Mouse (Mus musculus) Muller cell, postnatal 12 days (primary cell): ENCODE results near the gene Ccdc33.

Source experiments
- DNase-seq: peaks from one replicate; pipeline ENCODE4 v3.0.0-alpha.2; 2015; ENCODE audit errors: inconsistent ontology term

Gene Ccdc33

DNA sequence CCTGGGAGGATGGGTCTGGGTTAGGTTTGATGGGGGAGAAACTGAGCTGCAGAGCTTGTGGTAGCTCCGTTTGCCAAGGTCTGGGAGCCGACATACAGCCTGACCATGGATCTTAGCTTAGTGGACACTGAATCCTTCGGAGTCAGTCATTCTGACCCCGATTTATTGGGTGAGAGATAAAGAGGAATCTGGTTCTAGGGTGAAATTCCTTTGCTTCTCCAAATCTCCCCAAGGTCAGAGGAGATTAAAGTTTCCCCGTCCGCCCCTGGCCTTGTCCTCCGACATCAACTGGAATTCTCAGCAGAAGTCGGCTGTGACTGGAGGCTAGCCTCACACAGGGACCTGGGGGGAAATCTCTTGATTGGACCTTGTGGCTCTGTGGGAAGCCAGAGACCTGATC, 107.1 kb downstream of the Ccdc33 start:
- DNase-seq, result no peak

DNA sequence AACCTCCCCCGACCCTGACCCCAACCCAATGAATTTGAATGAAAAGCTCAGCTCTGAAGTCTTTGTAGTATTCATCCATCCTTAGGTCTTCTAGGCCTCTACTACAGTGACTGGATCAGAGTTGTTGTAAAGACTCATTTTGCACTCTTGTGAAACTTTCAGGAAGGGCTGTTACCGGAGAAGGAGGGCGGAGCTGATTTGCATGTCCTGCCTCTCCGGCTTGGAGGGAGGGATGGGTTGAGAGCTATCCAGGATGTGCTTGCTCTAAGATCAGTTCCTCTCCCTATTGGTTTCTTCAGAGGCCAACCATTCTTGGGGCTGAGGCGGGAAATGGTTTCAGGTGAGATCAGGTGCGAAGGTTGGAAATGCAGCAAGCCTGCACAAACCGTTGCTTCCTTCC, 107.6 kb downstream of the Ccdc33 start:
- no peak for DNase-seq

DNA sequence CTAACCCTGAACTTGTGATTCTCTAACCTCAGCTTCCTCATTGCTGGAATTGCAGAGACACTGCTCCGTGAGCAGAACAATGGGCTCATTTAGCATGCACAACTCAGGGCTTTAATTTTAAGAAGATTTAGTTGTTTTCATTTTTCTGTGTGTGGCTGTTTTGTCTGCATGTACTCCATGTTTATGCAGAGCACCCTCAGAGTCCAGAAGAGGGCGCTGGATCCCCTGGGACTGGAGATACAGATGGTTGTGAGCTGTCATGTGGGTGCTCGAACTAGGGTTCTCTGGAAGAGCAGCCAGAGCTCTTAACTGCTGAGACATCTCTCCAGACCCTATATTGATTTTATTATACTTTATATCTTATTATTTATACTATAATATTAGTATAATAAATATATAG, 109.0 kb downstream of the Ccdc33 start:
- peak; percentile 26 for DNase-seq

DNA sequence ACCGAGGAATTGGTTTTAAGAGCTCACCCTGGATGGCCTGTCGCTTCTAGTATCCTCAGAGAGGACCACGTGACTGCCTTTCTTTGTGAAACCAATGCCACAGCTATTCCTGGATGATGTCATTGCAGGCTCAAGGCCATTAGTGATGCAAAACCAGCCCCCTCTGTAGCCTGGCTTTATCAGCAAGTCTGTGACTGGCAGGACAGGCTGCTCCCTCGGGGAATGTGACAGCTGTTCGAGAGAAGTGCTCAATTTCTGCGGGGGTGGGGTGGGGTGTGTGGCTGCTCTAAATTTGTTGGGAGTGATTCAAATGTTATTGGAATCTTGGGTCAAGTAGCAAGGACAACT, 109.6 kb downstream of the Ccdc33 start:
- DNase-seq, result peak; percentile 92

DNA sequence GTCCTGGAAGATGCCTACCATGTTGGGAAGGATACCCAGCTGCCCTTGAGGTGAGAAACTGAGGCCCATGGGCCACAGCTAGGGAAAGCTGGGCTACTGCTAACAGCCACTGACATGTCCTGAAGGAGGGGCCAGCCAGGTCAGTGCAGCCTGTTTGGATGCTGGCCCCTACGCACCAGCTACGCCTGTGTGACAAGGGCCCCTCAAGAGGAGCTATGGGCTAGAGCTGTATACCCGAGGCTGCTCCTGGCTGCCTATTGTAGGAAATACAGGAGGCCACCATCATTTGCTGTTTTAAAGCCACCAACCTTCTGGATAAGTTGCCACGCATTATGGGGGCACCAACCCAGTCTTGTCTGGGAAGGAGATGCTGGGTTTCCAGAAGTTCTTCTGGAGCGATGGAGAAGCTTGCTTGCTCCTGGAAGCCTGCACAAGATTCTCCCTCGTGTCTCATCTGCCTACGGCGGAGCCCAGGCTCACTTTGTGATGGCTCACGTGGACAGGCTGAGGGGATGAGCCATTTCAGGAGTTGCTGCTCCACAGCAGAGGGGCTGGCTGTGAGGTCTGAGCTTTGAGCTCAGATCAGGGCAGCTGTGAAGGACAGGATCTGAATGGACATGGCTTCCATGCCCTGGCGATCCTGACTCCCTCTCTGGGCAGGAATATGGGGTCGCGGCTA, 110.1 kb downstream of the Ccdc33 start:
- DNase-seq, result no peak

DNA sequence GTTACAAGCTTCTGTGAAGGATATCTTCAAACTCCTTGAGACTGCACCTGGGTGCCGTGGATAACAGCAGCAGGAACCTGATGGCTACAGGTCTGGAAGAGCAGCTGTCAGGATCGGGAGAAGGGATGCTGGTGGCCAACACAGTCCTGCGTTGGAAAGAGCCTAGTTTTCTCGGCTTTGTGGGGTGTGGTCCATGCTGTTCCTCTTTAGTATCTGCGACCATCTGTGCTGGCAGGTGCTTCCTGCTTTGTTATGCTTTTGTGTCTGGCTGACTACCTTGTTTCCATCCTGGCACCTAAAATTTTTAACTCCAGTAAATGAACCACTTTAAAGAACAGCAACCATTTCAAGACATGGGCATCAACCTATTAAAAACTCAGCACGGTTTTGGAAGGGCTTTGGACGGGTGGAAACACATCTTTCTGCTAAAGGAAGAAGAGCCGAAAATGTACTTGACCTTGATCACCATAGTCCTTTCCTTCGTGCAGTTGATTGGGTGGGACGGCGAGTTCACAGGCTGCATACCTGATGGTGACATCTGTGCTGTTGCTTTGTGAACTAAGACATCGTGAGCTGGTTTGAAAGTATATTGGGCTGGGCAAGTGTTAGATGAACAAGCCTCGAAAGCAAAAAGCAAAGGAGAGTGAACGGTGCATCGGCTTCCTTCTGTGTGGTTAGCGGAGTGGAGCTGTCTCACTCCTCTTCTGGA, 112.7 kb downstream of the Ccdc33 start, which contains the start of gene Cyp11a1:
TSS of gene Cyp11a1 (plus strand) at position 659 of the 709 bp plus-strand sequence.
- no peak for DNase-seq

DNA sequence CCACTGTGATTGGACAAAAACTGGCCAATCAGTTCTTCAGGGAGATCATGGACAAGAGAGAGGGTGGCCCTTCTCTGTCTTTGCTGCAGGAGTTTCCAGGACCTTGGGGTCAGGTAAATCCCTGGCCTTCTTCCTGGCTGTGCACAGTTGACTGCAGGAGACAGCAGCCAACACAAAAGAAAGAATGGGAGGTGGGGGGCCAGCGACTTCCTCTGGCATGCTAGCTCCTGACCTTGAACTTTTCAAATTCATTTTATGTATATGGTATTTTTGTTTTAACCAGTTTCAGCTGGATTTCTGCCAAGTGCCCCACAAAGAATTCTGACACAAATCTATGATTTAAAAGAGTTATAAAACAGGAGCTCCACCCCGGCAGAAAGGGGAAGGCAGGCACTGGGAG, 115.4 kb downstream of the Ccdc33 start:
- DNase-seq, result no peak

DNA sequence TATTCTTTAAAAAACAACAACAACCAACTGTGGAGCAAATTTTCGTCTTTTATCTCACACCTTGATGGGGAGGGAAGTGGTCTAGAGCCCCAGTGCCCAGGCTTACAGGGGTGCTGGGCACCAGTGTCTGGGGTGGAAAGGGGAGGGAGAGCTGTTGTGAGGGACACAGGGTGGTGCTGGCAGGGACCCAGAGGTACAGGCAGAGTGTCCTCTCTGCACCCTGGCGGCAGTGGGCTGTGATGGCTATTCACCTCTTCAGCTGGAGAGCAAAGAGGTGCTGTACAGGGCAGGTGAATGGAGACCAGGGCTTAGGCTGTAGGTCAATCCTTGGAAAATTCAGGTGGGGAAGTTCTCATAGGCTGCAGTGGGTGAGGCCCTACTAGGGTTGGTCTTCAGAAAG, 118.9 kb downstream of the Ccdc33 start:
- no peak for DNase-seq

DNA sequence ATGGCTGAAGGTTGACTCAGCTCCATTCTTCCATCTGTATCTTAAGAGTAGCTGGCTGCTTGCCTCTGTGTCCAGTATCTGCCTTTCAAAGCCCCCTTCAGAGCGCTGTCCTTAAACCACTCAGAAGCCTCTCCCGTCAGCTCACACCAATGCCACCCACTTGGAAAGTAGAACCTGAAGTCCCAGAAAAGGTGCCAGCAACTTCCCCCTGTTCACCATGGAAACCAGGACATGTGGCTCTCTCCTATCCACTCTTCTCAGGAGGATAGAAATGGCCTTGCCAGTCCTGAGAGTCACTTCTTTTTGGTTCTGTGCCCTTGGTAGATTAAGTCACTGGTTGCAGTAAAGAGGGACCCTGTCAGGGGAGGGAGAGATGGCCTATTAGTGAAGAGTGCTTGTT, 119.9 kb downstream of the Ccdc33 start:
- no peak for DNase-seq

DNA sequence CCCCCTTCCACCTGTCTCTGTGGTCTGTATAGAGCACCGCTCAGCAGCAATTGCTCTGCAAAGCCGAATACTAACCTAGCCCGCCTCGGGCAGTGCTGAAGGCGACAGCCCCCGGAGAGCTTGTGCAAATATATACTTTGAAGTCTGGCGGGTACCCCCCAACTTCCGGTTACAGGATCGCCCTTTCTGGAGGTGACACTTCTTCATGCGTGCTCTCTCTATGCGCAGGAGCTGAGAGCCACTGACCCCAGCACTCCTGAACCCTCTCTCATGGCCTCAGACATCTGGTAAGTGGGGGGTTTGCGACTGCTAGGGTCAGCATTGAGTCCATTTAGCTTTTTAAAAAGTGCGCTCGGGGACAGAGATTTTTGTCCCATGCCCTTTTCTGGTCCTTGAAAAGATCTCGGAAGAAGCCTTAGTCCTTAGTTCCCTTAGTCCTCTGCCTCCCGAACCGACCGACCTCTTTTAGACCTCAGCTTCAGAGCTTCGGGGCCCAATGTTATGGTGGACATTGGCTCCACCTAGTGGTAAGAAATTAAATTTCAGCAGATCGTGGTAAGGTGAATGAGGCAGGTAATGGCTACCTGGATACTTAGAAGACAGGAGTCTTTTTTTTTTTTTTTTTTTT, 120.5 kb downstream of the Ccdc33 start:
- peak; percentile 46 for DNase-seq

DNA sequence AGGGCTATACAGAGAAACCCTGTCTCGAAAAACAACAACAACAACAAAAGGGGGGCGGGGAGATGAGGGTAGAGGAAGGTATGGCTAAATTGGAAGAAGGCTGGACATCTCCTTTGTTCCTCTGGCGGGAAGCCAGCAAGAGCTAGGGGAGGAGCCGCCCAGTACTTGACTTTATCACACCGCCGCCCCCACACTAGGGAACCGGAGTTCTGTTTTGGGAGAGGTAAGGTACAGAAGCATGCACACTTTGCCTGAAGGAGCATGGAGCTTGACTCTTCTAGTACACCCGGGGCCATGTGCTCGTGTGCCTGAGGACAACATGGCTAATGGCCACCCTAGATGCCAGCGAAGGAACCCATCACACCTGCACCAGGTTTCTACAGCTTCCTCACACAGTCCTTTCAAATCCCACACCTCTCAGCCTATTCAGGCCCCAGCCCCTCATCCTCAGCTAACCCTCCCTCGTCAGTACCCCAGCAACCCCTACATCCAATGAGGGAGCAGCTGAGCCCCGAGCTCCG, 121.1 kb downstream of the Ccdc33 start:
- DNase-seq, result no peak

DNA sequence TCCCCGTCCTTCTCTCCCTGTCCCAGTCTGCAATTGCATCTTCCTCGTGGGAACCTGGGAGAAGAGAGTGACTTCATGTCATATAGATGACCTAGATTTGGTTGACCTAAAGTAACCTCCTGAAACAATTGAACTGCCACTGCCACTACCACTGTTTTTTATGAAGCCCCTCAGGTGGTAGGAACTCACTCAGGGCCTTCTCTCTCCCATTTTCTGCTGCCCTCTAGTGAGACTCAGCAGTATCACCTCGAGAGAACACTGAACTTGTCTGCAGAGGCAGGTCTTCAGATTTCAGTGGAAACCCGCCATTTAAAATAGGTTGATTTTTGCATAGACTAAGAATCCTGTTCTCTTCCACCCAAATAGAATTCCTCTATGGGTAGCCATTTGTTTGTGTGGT, 123.3 kb downstream of the Ccdc33 start:
- no peak for DNase-seq

DNA sequence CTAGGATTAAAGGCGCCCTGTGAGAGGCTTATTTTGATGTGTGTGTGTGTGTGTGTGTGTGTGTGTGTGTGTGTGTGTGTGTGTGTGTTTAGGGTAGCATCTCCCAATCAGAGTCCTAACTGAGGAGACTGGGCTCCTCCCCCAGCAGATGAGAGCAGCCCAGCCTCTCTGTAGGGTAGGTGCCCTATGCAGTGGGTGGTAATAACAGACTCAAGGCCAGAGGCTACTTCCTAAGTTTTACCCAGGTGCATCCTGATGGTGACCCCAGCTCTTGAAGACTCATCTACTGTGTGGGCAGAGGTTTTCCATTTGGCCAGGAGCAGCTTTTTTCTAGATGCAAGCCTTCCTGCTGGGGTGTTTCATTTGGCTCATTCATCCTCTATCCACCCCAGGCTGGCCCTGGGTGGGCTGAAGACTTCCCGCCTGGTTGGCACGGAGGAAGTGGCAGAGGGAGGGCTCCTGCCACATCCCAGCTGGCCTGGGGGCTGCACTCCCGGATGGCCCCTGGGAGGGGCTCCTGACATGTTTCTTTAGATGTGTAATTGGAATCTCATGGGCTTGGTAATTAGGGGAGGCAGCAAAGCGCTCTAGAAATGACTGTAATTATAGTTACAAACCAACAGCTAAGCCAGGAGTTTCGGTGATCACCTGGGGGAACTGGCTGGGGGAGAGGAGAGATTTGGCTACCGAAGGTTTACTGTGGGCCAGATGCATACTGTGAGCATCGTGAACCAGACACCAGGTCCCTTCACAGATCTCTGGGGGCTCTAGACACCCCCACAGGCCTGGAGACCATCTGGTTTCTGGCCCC, 125.6 kb downstream of the Ccdc33 start:
- DNase-seq, result no peak

DNA sequence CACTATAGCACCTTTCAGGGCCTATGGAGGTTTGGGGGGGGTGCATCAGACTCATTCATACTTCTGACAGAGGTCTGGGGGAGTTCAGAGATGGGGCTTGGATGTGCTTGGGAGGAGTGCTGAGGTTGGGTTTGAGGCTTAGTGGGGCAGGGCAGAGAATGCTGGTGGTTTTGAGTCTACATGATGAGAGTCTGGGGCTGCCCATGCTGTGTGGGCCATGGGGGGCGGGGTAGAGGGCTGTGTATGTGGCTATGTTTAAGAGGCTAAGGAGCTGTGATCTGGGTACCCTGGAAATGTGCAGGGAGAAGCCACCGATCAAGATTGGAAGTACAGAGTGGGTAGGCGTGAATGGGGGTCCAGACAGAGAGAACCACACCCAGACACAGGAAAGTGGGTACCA, 126.6 kb downstream of the Ccdc33 start:
- DNase-seq, result no peak

DNA sequence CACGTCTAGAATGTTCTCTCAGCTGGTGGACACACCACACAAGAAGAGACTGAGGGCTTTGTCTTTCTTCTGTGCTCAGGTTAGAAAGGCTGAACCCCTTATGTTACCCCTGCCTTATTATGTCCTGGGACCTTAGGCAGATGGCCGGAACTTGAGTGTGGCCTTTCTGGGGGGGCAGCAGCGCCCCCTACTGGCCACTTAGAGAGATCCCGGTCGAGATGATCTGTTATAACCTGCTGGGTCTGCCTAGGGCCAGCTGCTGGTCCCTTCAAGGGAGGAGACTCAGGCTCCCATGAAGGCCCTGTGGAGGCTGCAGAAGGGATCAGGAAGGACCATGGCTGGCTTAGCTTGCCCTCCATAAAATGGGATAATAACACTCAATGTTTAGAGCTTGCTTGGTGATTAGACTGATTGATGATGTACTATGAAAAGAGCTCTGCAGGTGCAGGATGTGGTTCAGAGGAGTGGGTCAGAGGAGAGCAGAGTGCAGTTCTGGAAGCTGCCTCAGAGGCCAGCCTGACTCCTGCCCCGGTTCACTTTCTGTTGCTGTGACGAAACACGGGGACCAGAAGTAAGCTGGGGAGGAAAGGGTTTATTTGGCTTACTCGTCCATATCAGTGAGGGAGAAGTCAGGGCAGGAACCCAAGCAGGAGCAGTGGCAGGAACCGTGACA, 128.0 kb downstream of the Ccdc33 start:
- peak; percentile 54 for DNase-seq

DNA sequence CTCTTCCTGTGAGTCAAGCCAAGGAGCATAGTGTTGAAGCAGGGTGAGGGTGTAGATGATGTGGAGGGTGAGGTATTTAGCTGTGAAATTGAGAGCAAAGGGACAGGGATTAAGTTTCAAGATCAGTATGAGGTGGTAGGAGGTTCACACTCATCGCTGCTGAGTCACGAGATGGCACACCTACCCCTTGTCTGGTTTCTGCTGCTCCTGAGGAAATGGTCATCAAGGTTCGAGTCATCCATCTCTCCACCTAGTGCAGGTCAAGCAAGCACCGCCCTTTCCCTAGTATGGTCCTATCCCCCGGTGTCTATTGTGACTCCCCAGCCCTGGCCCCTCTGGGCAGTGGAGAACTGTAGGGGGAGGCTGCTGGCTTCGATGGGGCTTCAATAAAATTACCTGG, 129.3 kb downstream of the Ccdc33 start:
- DNase-seq, result no peak

DNA sequence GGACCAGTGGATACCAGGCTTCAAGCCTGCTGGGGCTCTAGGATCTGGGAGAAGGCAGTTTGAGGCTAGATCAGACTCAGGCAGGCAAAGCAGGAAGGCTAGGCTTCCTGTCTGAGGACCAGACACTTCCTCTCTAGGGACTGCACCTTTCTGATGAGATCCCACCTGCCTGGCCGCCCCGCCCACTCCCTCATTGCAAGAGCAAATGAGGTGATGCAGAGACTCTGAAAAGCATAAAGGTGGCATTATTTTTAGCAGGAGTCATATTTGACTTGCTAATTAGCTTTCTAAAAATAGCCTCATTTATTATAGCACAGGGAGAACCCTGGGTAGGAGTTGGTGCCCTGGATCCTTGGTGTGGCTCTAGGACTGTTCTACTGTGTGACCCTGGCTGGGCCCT, 130.5 kb downstream of the Ccdc33 start:
- DNase-seq, result no peak

DNA sequence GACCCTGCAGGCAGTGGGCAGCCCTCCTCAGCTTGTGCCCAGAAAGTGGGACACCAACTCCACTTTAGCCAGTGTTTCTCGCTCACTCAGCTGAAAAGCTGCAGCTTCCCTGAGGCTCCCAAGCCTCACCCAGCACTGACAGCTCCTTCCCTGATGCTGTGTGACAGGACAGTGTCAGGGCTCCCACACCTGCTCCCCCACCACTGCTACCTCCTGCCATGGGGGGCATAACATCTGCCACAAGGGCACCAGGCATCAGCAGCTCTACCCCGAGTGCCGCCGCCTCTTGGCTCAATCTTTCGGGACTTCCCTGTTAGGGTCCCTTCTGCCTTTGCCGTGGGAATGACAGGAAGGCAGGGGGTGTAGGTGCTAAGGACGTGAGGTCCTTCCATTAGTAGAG, 132.3 kb downstream of the Ccdc33 start:
- no peak for DNase-seq

DNA sequence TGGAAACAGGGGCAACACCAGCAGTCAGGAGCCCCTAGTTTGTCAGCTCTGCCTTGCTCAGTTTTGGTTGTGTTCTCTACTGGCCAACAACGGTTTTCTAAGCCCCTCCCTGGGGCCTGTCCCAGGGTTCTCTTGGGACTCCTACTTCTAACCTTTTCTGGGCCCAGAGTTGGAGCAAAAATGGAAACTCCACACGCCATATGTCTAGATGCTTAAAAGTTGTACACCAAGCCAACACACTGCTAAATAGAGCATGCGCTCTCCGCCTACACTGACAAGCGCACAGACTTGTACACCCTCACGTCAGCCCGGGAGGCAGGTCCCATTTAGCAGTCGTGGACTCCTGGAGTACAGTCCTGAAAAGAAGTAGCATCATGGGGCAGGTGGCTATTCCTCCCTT, 133.3 kb downstream of the Ccdc33 start:
- DNase-seq, result no peak

DNA sequence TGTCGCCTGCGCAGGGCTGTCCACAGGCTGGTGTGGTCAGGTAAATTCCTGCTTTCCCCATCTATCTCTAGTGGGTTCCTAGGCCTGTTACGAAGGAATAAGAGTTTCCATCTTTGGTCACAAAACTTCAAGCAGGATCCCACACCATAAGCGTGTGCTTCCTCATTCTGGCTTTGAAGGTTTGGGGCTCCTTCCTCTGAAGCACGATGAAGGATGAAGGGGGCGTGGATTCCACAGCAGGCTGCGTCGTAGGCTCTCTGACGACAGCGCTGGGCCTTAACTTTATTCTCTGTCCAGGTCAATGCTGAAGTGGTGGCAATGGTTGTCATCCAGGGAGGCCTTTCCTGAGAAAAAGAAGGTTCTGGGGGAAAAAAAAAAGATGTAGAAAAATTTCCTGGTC, 138.1 kb downstream of the Ccdc33 start:
- no peak for DNase-seq

DNA sequence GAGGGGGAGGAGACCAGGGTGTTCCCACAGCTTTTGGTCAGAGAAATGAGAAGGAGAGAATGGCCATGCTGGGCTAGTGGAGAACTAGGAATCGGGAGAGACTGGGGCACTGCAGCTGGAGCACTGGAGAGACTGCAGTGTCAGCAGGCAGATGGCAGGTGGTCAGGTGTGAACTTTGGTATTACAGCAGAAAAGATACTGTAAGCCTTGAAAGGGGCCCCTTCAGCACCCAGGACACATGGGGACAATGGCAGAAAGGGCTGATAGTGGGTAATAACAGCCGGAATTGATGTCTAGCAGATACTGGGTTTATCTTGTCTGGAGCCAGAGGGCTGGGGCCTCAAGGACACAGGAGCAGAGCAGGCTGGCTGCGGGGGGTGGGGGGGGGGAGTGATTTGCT, 139.8 kb downstream of the Ccdc33 start:
- no peak for DNase-seq
